Mouse (Mus musculus) stomach, postnatal 0 days (tissue): ENCODE results near the gene Sgsm3.

Experiments used
- CTCF ChIP-seq: IDR thresholded peaks from 2 replicates; pipeline ENCODE4 v1.5.1; 2016; ENCODE audit warnings: antibody characterized with exemption, low read depth, mild to moderate bottlenecking, moderate library complexity
- EP300 ChIP-seq: optimal IDR thresholded peaks from 2 replicates; pipeline ENCODE3; 2016; ENCODE audit warnings: antibody characterized with exemption

GRCm38 (mm10) chr15:81026901-81027300 is 49.3 kb downstream of the Sgsm3 start:
- no peak for TF ChIP-seq CTCF
- no peak for TF ChIP-seq EP300
